Comparison of ENCODE assay signal across 9 mouse cellular contexts in the genomic region with DNA sequence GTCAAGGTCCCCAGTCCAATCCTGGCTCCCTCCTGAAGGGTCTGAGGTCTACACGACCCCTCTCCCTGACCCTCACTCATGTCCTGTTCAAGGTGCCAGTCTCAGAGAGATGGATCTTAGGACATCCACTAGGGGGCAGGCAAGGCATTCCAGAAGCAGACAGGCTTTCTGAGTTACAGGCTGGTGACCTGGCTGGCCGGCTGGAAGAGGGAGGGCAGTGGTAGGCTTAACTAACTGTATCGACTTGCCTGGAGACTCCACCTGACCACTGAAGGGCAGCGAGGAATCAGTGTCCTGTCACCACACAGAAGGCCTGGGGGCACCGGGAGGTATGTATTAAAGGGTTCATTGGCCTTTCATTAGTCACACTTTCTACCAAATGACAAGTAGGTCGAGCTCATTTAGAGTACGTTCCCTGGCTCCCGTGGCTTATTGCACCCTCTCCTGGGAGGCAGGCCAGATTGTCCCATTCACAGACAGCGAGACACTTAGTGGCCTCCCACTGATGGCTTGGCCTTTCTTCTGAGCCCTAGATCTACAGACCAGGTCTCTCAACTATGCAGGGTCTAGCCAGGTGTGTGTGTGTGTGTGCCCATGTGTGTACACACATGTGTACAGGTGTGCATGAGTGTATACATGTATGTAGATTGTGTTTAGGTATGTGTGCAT. TPM values are rescaled to one million over a fixed set of nuclear protein-coding genes. Genes with fewer than 3 reads are reported as not detected.
DNase-seq lines count a peak whose midpoint lies in the region; ATAC-seq and TF ChIP-seq lines count a peak whose summit lies in the region.
"Had no signal": no experiment of that assay in that cellular context is flagged by ENCODE, and none has a peak within 500 bp of the region (broad histone marks: within the 10 kb centered on the region; RNA-seq: fewer than 3 reads in every experiment).

No protein-coding gene starts in this region.

- DNase-seq in CD8-positive naive resting alpha-beta T cell, adult 2 months (ENCODE audit: low read depth in 2 of 2, low spot score in 2 of 2): peak; percentile 51 to 64
- peak; percentile 17 to 40 (median 18) for DNase-seq in liver, embryonic 14.5 days (ENCODE audit: low read depth in 3 of 3, low spot score in 3 of 3)
- DNase-seq in stomach, postnatal 0 days (ENCODE audit: low spot score): peak; percentile 80

- H3K9me3 ChIP-seq in heart, embryonic 14.5 days (ENCODE audit: control insufficient read depth, low read length): no peaks in the 10 kb centered on the region
- no peaks in the 10 kb centered on the region for H3K9me3 ChIP-seq in kidney, embryonic 16.5 days (ENCODE audit: low read length)
- no peaks in the 10 kb centered on the region for H3K9me3 ChIP-seq in liver, embryonic 14.5 days (ENCODE audit: control insufficient read depth, low read length)
- H3K9me3 ChIP-seq in neural tube, embryonic 12.5 days: no peaks in the 10 kb centered on the region
- H3K9me3 ChIP-seq in stomach, postnatal 0 days (ENCODE audit: control insufficient read depth, low read length): no peaks in the 10 kb centered on the region

- no peak for TF ChIP-seq EP300 in liver, embryonic 14.5 days (IDR thresholded peaks at IDR 0.05; ENCODE audit: low read depth)
- TF ChIP-seq EP300 in stomach, postnatal 0 days (optimal IDR thresholded peaks at IDR 0.05): no peak

- peaks cover 3% of the 10 kb centered on the region; the same call in 1 of the 2 replicates for H3K4me1 ChIP-seq in bone marrow, adult 2 months (ENCODE audit: control insufficient read depth, insufficient read depth, low read length)
- H3K4me1 ChIP-seq in embryonic fibroblast, embryonic 13.5 days (ENCODE audit: control insufficient read depth, insufficient read depth, low read length): peaks cover 15% of the 10 kb centered on the region
- peaks cover 21 to 28% of the 10 kb centered on the region in 2 experiments for H3K4me1 ChIP-seq in heart, embryonic 14.5 days (ENCODE audit: control insufficient read depth in 2 of 2, insufficient read depth in 2 of 2, low read length in 2 of 2)
- H3K4me1 ChIP-seq in kidney, embryonic 16.5 days (ENCODE audit: insufficient read depth, low read length): peaks cover 32% of the 10 kb centered on the region
- H3K4me1 ChIP-seq in liver, embryonic 14.5 days (replicated peaks; ENCODE audit: control insufficient read depth in 2 of 2, insufficient read depth in 2 of 2, low read length in 1 of 2): no peaks in the 10 kb centered on the region
- peaks cover 2% of the 10 kb centered on the region; the same call in 1 of the 2 replicates for H3K4me1 ChIP-seq in neural tube, embryonic 12.5 days
- peaks cover 3% of the 10 kb centered on the region for H3K4me1 ChIP-seq in stomach, postnatal 0 days (replicated peaks; ENCODE audit: control insufficient read depth, insufficient read depth)

- no peaks in the 10 kb centered on the region for H3K36me3 ChIP-seq in heart, embryonic 14.5 days (ENCODE audit: control insufficient read depth, insufficient read depth, low read length)
- H3K36me3 ChIP-seq in kidney, embryonic 16.5 days (ENCODE audit: insufficient read depth, low read length): no peaks in the 10 kb centered on the region
- no peaks in the 10 kb centered on the region for H3K36me3 ChIP-seq in liver, embryonic 14.5 days (replicated peaks; ENCODE audit: control insufficient read depth, insufficient read depth, low read depth)
- H3K36me3 ChIP-seq in neural tube, embryonic 12.5 days: no peaks in the 10 kb centered on the region
- no peaks in the 10 kb centered on the region for H3K36me3 ChIP-seq in stomach, postnatal 0 days (ENCODE audit: control insufficient read depth, insufficient read depth, low read length)

- TF ChIP-seq CTCF in bone marrow, adult 2 months (IDR thresholded peaks at IDR 0.05; ENCODE audit: control insufficient read depth, insufficient read depth, low read length): peak; percentile 94
- TF ChIP-seq CTCF in embryonic fibroblast, embryonic 13.5 days (IDR thresholded peaks at IDR 0.05; ENCODE audit: borderline replicate concordance, insufficient read depth, low read length): peak; percentile 84
- peak; percentile 92 for TF ChIP-seq CTCF in liver, embryonic 14.5 days (IDR thresholded peaks at IDR 0.05; ENCODE audit: low read depth)
- TF ChIP-seq CTCF in stomach, postnatal 0 days (IDR thresholded peaks at IDR 0.05; ENCODE audit: low read depth): peak; percentile 100

- ATAC-seq in heart, embryonic 14.5 days (ENCODE audit: insufficient number of reproducible peaks, insufficient read depth, low FRiP score, low read depth): peak; percentile 16
- peak; percentile 81 for ATAC-seq in kidney, embryonic 16.5 days (ENCODE audit: low FRiP score, low TSS enrichment)
- ATAC-seq in liver, embryonic 14.5 days (ENCODE audit: insufficient read depth): no peak
- ATAC-seq in neural tube, embryonic 12.5 days (ENCODE audit: low FRiP score, low read depth): peak; percentile 54
- ATAC-seq in stomach, postnatal 0 days (ENCODE audit: low FRiP score, low TSS enrichment): peak; percentile 58

- H3K4me3 ChIP-seq in bone marrow, adult 2 months (replicated peaks; ENCODE audit: control insufficient read depth, low read depth, low read length): no peak overlapping the region
- H3K4me3 ChIP-seq in embryonic fibroblast, embryonic 13.5 days (ENCODE audit: insufficient read depth, low read length): no peak overlapping the region
- H3K4me3 ChIP-seq in heart, embryonic 14.5 days (ENCODE audit: control insufficient read depth in 1 of 2, insufficient read depth in 1 of 2, low read depth in 1 of 2, low read length in 2 of 2): no peak overlapping the region
- H3K4me3 ChIP-seq in kidney, embryonic 16.5 days (ENCODE audit: low read length): no peak overlapping the region
- H3K4me3 ChIP-seq in liver, embryonic 14.5 days (ENCODE audit: insufficient read depth in 1 of 2, low read depth in 2 of 2, low read length in 2 of 2): no peak overlapping the region
- no peak overlapping the region for H3K4me3 ChIP-seq in neural tube, embryonic 12.5 days
- no peak overlapping the region for H3K4me3 ChIP-seq in stomach, postnatal 0 days (ENCODE audit: low read depth, low read length)

- no peak overlapping the region for H3K27ac ChIP-seq in bone marrow, adult 2 months (ENCODE audit: control insufficient read depth, insufficient read depth, low read depth, low read length, poor library complexity)
- no peak overlapping the region for H3K27ac ChIP-seq in embryonic fibroblast, embryonic 13.5 days (ENCODE audit: insufficient read depth, low read length)
- H3K27ac ChIP-seq in heart, embryonic 14.5 days (replicated peaks in 1 of 2; ENCODE audit: control insufficient read depth in 1 of 2, insufficient read depth in 1 of 2, low read depth in 2 of 2, low read length in 2 of 2): no peak overlapping the region
- no peak overlapping the region for H3K27ac ChIP-seq in kidney, embryonic 16.5 days (ENCODE audit: low read length)
- H3K27ac ChIP-seq in liver, embryonic 14.5 days: no peak overlapping the region
- no peak overlapping the region for H3K27ac ChIP-seq in neural tube, embryonic 12.5 days
- no peak overlapping the region for H3K27ac ChIP-seq in stomach, postnatal 0 days (replicated peaks)

- H3K27me3 ChIP-seq in heart, embryonic 14.5 days (ENCODE audit: control insufficient read depth, insufficient read depth, low read length): peaks cover 13% of the 10 kb centered on the region; the same call in 1 of the 2 replicates
- H3K27me3 ChIP-seq in kidney, embryonic 16.5 days (ENCODE audit: insufficient read depth, low read length): peaks cover 12% of the 10 kb centered on the region
- H3K27me3 ChIP-seq in liver, embryonic 14.5 days (ENCODE audit: control insufficient read depth, insufficient read depth, low read length): no peaks in the 10 kb centered on the region
- H3K27me3 ChIP-seq in neural tube, embryonic 12.5 days (replicated peaks): no peaks in the 10 kb centered on the region
- H3K27me3 ChIP-seq in stomach, postnatal 0 days (ENCODE audit: control insufficient read depth, insufficient read depth, low read length): no peaks in the 10 kb centered on the region

- WGBS in bone marrow, adult 2 months: 27% methylated on average over 9 of the region's 9 CpGs
- 15% methylated on average over 9 of the region's 9 CpGs for WGBS in heart, embryonic 14.5 days
- 5% methylated on average over 9 of the region's 9 CpGs for WGBS in kidney, embryonic 16.5 days
- 18% methylated on average over 9 of the region's 9 CpGs for WGBS in liver, embryonic 14.5 days (ENCODE audit: insufficient replicate concordance)
- 5% methylated on average over 9 of the region's 9 CpGs for WGBS in neural tube, embryonic 12.5 days
- 16% methylated on average over 9 of the region's 9 CpGs for WGBS in stomach, postnatal 0 days

- no peak overlapping the region for H3K4me2 ChIP-seq in heart, embryonic 14.5 days (ENCODE audit: low read length)
- no peak overlapping the region for H3K4me2 ChIP-seq in kidney, embryonic 16.5 days (replicated peaks; ENCODE audit: low read depth, low read length)
- no peak overlapping the region for H3K4me2 ChIP-seq in liver, embryonic 14.5 days (ENCODE audit: low read depth)
- no peak overlapping the region for H3K4me2 ChIP-seq in neural tube, embryonic 12.5 days (replicated peaks)
- no peak overlapping the region for H3K4me2 ChIP-seq in stomach, postnatal 0 days (replicated peaks; ENCODE audit: low read depth)

- H3K9ac ChIP-seq in heart, embryonic 14.5 days (ENCODE audit: low read length): no peak overlapping the region
- H3K9ac ChIP-seq in kidney, embryonic 16.5 days (replicated peaks; ENCODE audit: low read length): no peak overlapping the region; the same call in 1 of the 2 replicates
- H3K9ac ChIP-seq in liver, embryonic 14.5 days (replicated peaks): no peak overlapping the region
- H3K9ac ChIP-seq in neural tube, embryonic 12.5 days: no peak overlapping the region
- no peak overlapping the region for H3K9ac ChIP-seq in stomach, postnatal 0 days (ENCODE audit: low read length)

- no peak for TF ChIP-seq POLR2A in bone marrow, adult 2 months (IDR thresholded peaks at IDR 0.05; ENCODE audit: borderline replicate concordance, control insufficient read depth, low read depth, low read length)
- TF ChIP-seq POLR2A in embryonic fibroblast, embryonic 13.5 days (IDR thresholded peaks at IDR 0.05; ENCODE audit: low read depth, low read length): no peak

RNA-seq across cellular contexts. Expression of a gene that starts 7.9 kb away (rescaled TPM):
- 5.9 and 24.3 TPM in 2 replicates for polyA plus RNA-seq in bone marrow, adult 2 months (2011; ENCODE audit: insufficient read depth, insufficient read length, low replicate concordance, missing spikeins)
- polyA plus RNA-seq in embryonic fibroblast, embryonic 13.5 days (2011; ENCODE audit: insufficient read length, low read depth, missing spikeins): 95.5 and 220 TPM in 2 replicates
- 6.9 and 8.4 TPM in 2 replicates for polyA plus RNA-seq in heart, embryonic 14.5 days (2014; fragmentation: Nextera tagmentation; extraction: Ambion mirVana)
- 15.3 and 17.9 TPM in 2 replicates for polyA plus RNA-seq in kidney, embryonic 16.5 days (2015; fragmentation: Nextera tagmentation; extraction: Ambion mirVana)
- 3.6 and 4.4 TPM in 2 replicates for polyA plus RNA-seq in liver, embryonic 14.5 days (2012; rRNA removed)
- 4.7 and 5.5 TPM in 2 replicates for polyA plus RNA-seq in liver, embryonic 14.5 days (2014; fragmentation: Nextera tagmentation; extraction: Ambion mirVana)
- 3.9 and 5.7 TPM in 2 replicates for polyA plus RNA-seq in neural tube, embryonic 12.5 days (2016; fragmentation: Nextera tagmentation; extraction: Ambion mirVana)
- 3.6 and 6.0 TPM in 2 replicates for polyA plus RNA-seq in stomach, postnatal 0 days (2015; fragmentation: Nextera tagmentation; extraction: Ambion mirVana)

RNA-seq across cellular contexts. Expression of a gene that starts 41.0 kb away (rescaled TPM):
- not detected in 2 replicates for polyA plus RNA-seq in bone marrow, adult 2 months (2011; ENCODE audit: insufficient read depth, insufficient read length, low replicate concordance, missing spikeins)
- not detected in 2 replicates for polyA plus RNA-seq in embryonic fibroblast, embryonic 13.5 days (2011; ENCODE audit: insufficient read length, low read depth, missing spikeins)
- polyA plus RNA-seq in heart, embryonic 14.5 days (2014; fragmentation: Nextera tagmentation; extraction: Ambion mirVana): 0.13 TPM in 1 of 2 replicates, not detected in the other
- 0.09 TPM in 1 of 2 replicates, not detected in the other for polyA plus RNA-seq in kidney, embryonic 16.5 days (2015; fragmentation: Nextera tagmentation; extraction: Ambion mirVana)
- polyA plus RNA-seq in liver, embryonic 14.5 days (2012; rRNA removed): not detected in 2 replicates
- not detected in 2 replicates for polyA plus RNA-seq in liver, embryonic 14.5 days (2014; fragmentation: Nextera tagmentation; extraction: Ambion mirVana)
- not detected in 2 replicates for polyA plus RNA-seq in neural tube, embryonic 12.5 days (2016; fragmentation: Nextera tagmentation; extraction: Ambion mirVana)
- 0.02 TPM in 1 of 2 replicates, not detected in the other for polyA plus RNA-seq in stomach, postnatal 0 days (2015; fragmentation: Nextera tagmentation; extraction: Ambion mirVana)
- polyA plus RNA-seq: frontal cortex, adult 2 months had no signal

Comparison
In these comparisons a context has a peak if more than half of its experiments do, and no peak if none do; other contexts are left out.
1. DNase-seq: peak in every context shown above with its lines; median percentile 80 in stomach, postnatal 0 days; 58 in CD8-positive naive resting alpha-beta T cell, adult 2 months; 18 in liver, embryonic 14.5 days.